In the genomic region with DNA sequence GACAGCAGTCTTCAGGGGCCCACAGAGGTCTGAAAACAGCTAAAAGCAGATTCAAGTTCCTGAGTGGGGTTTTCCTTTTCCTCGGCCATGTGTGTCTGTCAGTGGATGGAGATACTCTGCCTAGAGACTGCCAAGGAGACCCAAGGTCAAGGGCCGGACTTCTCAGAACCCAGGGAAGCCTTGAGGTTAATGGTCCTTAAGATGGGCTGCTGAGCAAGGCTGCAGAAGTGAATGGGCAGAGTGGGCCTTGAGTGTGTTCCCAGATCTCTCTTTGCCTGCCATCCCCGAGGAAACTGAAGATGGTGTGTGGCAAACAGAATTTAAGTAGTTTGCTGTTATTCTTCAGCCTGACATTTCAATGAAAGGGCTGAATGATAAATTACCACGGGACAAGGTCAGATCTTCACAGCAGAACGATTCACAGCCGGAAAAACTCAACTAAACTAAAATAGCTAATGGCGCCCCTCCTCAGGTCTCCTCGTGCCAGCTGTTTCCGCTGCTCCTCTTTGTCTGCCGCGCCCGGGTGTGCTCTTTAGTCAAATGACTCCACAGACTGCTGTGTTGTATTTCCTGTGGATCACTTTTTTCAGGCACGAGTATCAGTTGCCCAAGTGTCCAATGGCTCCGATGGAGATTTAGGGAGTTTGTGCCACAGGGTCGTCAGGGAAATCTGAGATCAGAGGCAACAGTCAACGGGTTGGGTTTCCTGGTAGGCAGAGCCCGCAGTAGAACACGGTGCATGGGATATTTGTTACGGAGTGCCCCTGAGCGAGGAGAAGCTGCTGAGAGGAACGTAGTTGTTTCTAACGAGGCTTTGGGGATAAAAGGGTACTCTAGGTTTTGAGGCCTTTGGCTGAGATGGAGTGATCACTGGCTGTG, we compare ENCODE assay signal across 14 mouse cellular contexts.
DNase-seq lines count a peak whose midpoint lies in the region; ATAC-seq and TF ChIP-seq lines count a peak whose summit lies in the region.
"Had no signal": no experiment of that assay in that cellular context is flagged by ENCODE, and none has a peak within 500 bp of the region (broad histone marks: within the 10 kb centered on the region; RNA-seq: fewer than 3 reads in every experiment).

No protein-coding gene starts in this region.

- no peak overlapping the region for H3K9ac ChIP-seq in kidney, postnatal 0 days (ENCODE audit: low read depth, low read length)
- H3K9ac ChIP-seq: liver, embryonic 12.5 days had no signal

- no peak overlapping the region; the same call in 1 of the 2 replicates for H3K27ac ChIP-seq in kidney, postnatal 0 days
- peak overlapping the region; percentile 34; the same call in 1 of the 2 replicates for H3K27ac ChIP-seq in limb, embryonic 10.5 days
- no peak overlapping the region for H3K27ac ChIP-seq in gastrocnemius, adult 2 months
- H3K27ac ChIP-seq: hindbrain, postnatal 0 days; liver, embryonic 12.5 days; stomach, postnatal 0 days had no signal

- DNase-seq in adrenal gland, adult (ENCODE audit: inconsistent age in 2 of 2, low spot score in 1 of 2), result peak; percentile 57 to 84
- no peak for DNase-seq in adrenal gland, postnatal 4 days (ENCODE audit: low spot score in 2 of 2)
- peak; percentile 88 for DNase-seq in kidney, postnatal 0 days (ENCODE audit: low spot score)
- DNase-seq in kidney, adult 11 months, result no peak
- peak; percentile 39 for DNase-seq in adrenal gland, postnatal 10 days
- no peak for DNase-seq in limb, embryonic 10.5 days (ENCODE audit: low spot score)
- DNase-seq in gastrocnemius, adult 2 months, result no peak
- DNase-seq in thymus, postnatal 14 days, result no peak
- DNase-seq: retina, postnatal 1 day; spleen, adult 18-20 months had no signal

- H3K27me3 ChIP-seq in kidney, postnatal 0 days (ENCODE audit: insufficient read depth, low read length), result no peaks in the 10 kb centered on the region
- H3K27me3 ChIP-seq in limb, embryonic 10.5 days (ENCODE audit: low read depth, poor library complexity, severe bottlenecking), result no peaks in the 10 kb centered on the region
- H3K27me3 ChIP-seq: liver, embryonic 12.5 days; Patski had no signal

- intact Hi-C loops in gastrocnemius, adult 2 months (cut with DNase I), result no loop called here

- no peaks in the 10 kb centered on the region for H3K9me3 ChIP-seq in kidney, postnatal 0 days (replicated peaks; ENCODE audit: low read length)
- no peaks in the 10 kb centered on the region for H3K9me3 ChIP-seq in limb, embryonic 10.5 days (replicated peaks)
- H3K9me3 ChIP-seq: liver, embryonic 12.5 days had no signal

- WGBS in kidney, postnatal 0 days, result 30% methylated on average over 22 of the region's 22 CpGs
- 75% methylated on average over 22 of the region's 22 CpGs for WGBS in limb, embryonic 10.5 days

- H3K4me1 ChIP-seq in kidney, postnatal 0 days (replicated peaks; ENCODE audit: insufficient read depth, low read length), result peaks cover 6% of the 10 kb centered on the region; the same call in 1 of the 2 replicates
- peaks cover 15% of the 10 kb centered on the region for H3K4me1 ChIP-seq in limb, embryonic 10.5 days
- H3K4me1 ChIP-seq: liver, embryonic 12.5 days had no signal

- no peak for TF ChIP-seq CTCF in kidney, postnatal 0 days (IDR thresholded peaks at IDR 0.05; ENCODE audit: low read depth)
- no peak for TF ChIP-seq CTCF in gastrocnemius, adult 2 months (IDR thresholded peaks at IDR 0.05)

- peak; percentile 85 for ATAC-seq in kidney, postnatal 0 days (replicated peaks; ENCODE audit: low FRiP score, low read depth)
- ATAC-seq: hindbrain, postnatal 0 days; liver, embryonic 12.5 days; Patski had no signal

- no peaks in the 10 kb centered on the region for H3K36me3 ChIP-seq in kidney, postnatal 0 days (ENCODE audit: insufficient read depth, low read length)
- no peaks in the 10 kb centered on the region for H3K36me3 ChIP-seq in limb, embryonic 10.5 days
- H3K36me3 ChIP-seq: liver, embryonic 12.5 days had no signal

- H3K4me3 ChIP-seq in kidney, postnatal 0 days (replicated peaks; ENCODE audit: low read depth, low read length), result no peak overlapping the region
- no peak overlapping the region for H3K4me3 ChIP-seq in limb, embryonic 10.5 days
- no peak overlapping the region for H3K4me3 ChIP-seq in gastrocnemius, adult 2 months
- H3K4me3 ChIP-seq: liver, embryonic 12.5 days had no signal

- H3K4me2 ChIP-seq in kidney, postnatal 0 days (ENCODE audit: low read length), result no peak overlapping the region
- H3K4me2 ChIP-seq: liver, embryonic 12.5 days had no signal

Comparison
In these comparisons a context has a peak if more than half of its experiments do, and no peak if none do; other contexts are left out.
1. DNase-seq: peak in adrenal gland, adult (2 of 2), kidney, postnatal 0 days (single experiment) and adrenal gland, postnatal 10 days (single experiment); none in adrenal gland, postnatal 4 days (0 of 2), kidney, adult 11 months (single experiment), limb, embryonic 10.5 days (single experiment), gastrocnemius, adult 2 months (single experiment) and thymus, postnatal 14 days (single experiment).